Mouse (Mus musculus) naive thymus-derived CD4-positive, alpha-beta T cell, adult 2 months (primary cell): ENCODE measurements at regions not wholly inside any gene's neighbourhood (a gene's known extent, or its start where the extent isn't known, plus 50 kb on each side); places are given as distances from the start of the nearest gene placed in this dataset.

Experiments used
- DNase-seq: peaks from one replicate; pipeline ENCODE4 v3.0.0-alpha.2; 2011; ENCODE audit warnings: low read depth

DNA sequence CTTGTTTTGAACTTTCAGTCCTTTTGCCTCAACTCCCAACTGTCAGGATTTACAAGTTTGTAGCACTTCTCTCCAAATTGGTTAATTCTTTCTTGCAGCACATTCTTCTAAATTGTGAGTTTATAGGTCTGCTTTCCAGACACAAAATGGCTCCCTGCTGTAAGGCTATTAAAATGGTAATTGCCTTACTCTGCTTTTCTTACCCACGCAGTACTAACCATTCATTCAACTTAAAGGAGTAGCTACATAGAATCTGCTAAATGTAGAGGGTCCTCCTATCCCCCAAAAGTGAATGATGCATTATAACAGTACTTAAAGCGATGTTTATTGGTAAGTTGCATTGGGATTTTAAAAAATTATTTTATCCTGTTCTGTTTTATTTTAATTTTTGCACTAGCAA is 356.2 kb downstream of the Kif20b start:
- DNase-seq, result no peak

- DNase-seq, result no peak
Measured at GRCm38 (mm10) chr19:35282775-35283447, 360.8 kb downstream of the Kif20b start.

- DNase-seq, result no peak
Measured at GRCm38 (mm10) chr19:35298846-35299245, 376.7 kb downstream of the Kif20b start.

DNA sequence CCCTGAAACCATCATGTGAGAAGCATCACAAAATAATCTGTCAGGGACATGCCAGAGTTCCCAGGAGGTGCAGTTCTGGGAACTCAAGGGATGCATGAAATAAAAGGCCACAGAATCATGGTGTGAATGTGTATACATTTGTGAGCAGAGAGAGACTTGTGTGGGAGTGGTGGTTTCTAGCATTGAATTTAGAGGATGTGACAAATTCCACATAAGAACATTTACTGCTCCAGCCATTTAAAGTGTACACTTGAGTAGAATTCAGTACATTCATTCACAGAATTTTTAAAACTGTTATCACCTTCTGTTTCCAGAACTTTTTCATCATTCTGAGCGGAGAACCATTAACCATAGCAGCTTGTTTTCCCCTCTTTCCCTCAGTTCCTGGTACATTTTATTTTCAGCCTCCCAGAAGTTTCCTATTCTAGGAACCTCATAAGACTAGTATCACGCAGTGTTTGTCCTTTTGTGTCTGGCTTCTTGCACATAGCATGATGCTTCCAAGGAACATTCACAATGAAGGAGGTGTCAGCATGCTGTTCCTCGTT is 380.6 kb downstream of the Kif20b start:
- DNase-seq, result no peak
